Mouse (Mus musculus) C2C12 (cell line): Measurements from ENCODE around the gene Cdk10.

ENCODE experiments used
- CTCF ChIP-seq: IDR thresholded peaks from one replicate; pipeline ENCODE4 v1.5.1; 2011; ENCODE audit not compliant: control insufficient read depth, insufficient read depth, insufficient read length
- MAX ChIP-seq: IDR thresholded peaks from one replicate; pipeline ENCODE4 v1.6.1; 2011; ENCODE audit warnings: mild to moderate bottlenecking, control low read depth
- MYOD1 ChIP-seq: IDR thresholded peaks from one replicate; pipeline ENCODE4 v1.6.1; 2011; ENCODE audit warnings: low read depth; ENCODE audit not compliant: control insufficient read depth, insufficient read length
- USF1 ChIP-seq: IDR thresholded peaks from one replicate; pipeline ENCODE4 v1.6.1; 2011; ENCODE audit warnings: low read depth, mild to moderate bottlenecking, control low read depth, moderate library complexity

GRCm38 (mm10) chr8:123248596-123248995 is 24.0 kb downstream of the Cdk10 start:
- TF ChIP-seq CTCF = no peak
- no peak for TF ChIP-seq USF1
- TF ChIP-seq MYOD1 = no peak
- TF ChIP-seq MAX = no peak
